Mouse (Mus musculus): Measurements from ENCODE around the gene Lmcd1.

The Lmcd1 gene

GRCm38 (mm10) chr6:112360676-112361075, 87.1 kb downstream of the Lmcd1 start:
- DNase-seq (ENCODE audit: low spot score), result no peak

- DNase-seq (ENCODE audit: low spot score), result no peak
These were observed 88.9 kb downstream of the Lmcd1 start for GRCm38 (mm10) chr6:112362349-112362958.

- DNase-seq (ENCODE audit: low spot score), result no peak
These were observed 91.0 kb downstream of the Lmcd1 start for GRCm38 (mm10) chr6:112364581-112364980.

GRCm38 (mm10) chr6:112365294-112365693, 91.7 kb downstream of the Lmcd1 start:
- DNase-seq (ENCODE audit: low spot score), result no peak

GRCm38 (mm10) chr6:112373886-112374585, 100.5 kb downstream of the Lmcd1 start:
- no peak for DNase-seq (ENCODE audit: low spot score)

- no peak for DNase-seq (ENCODE audit: low spot score)
These were observed 102.3 kb downstream of the Lmcd1 start for GRCm38 (mm10) chr6:112375661-112376392.

GRCm38 (mm10) chr6:112379054-112379453, 105.5 kb downstream of the Lmcd1 start:
- DNase-seq (ENCODE audit: low spot score), result no peak

Data from spleen, adult 12 weeks (tissue).